Mouse (Mus musculus): Measurements from ENCODE around the gene Olfr644.

The Olfr644 gene

GRCm38 (mm10) chr7:104071769-104072168 lies at the start of gene Olfr644:
Gene Olfr644 (minus strand): TSS chr7:104071869.
- DNase-seq (ENCODE audit: low spot score): no peak

GRCm38 (mm10) chr7:104104757-104104972 lies 33.0 kb upstream of the Olfr644 start, which contains the start of gene Olfr646:
Gene Olfr646 (plus strand): TSS chr7:104104873.
- DNase-seq (ENCODE audit: low spot score): no peak

- DNase-seq (ENCODE audit: low spot score): peak; percentile 5
These were observed 32.5 kb upstream of the Olfr644 start for GRCm38 (mm10) chr7:104103913-104104756.

- DNase-seq (ENCODE audit: low spot score): no peak
These were observed 13.7 kb upstream of the Olfr644 start, which contains the start of gene Olfr645 for GRCm38 (mm10) chr7:104085365-104085764. Gene Olfr645 (minus strand): TSS chr7:104085465.

GRCm38 (mm10) chr7:104061345-104061744 lies 10.3 kb downstream of the Olfr644 start, which contains the start of gene 4930516K23Rik:
Gene 4930516K23Rik (minus strand): TSS chr7:104061445.
- no peak for DNase-seq (ENCODE audit: low spot score)

GRCm38 (mm10) chr7:104059215-104059614 lies 12.5 kb downstream of the Olfr644 start:
- DNase-seq (ENCODE audit: low spot score): no peak

- no peak for DNase-seq (ENCODE audit: low spot score)
These were observed 19.1 kb downstream of the Olfr644 start, which contains the start of gene Olfr642 for GRCm38 (mm10) chr7:104052566-104052965. Gene Olfr642 (minus strand): TSS chr7:104052666.

GRCm38 (mm10) chr7:104050745-104051144 lies 20.9 kb downstream of the Olfr644 start:
- DNase-seq (ENCODE audit: low spot score): no peak

- no peak for DNase-seq (ENCODE audit: low spot score)
These were observed 36.5 kb downstream of the Olfr644 start, which contains the start of gene Olfr641 for GRCm38 (mm10) chr7:104035145-104035544. Gene Olfr641 (plus strand): TSS chr7:104035445.

- no peak for DNase-seq (ENCODE audit: low spot score)
These were observed 44.7 kb downstream of the Olfr644 start for GRCm38 (mm10) chr7:104026978-104027377.

GRCm38 (mm10) chr7:104025473-104025872 lies 46.2 kb downstream of the Olfr644 start, which contains the start of gene Olfr640:
Gene Olfr640 (minus strand): TSS chr7:104025573.
- DNase-seq (ENCODE audit: low spot score): no peak

- DNase-seq (ENCODE audit: low spot score): no peak
These were observed 50.0 kb downstream of the Olfr644 start for GRCm38 (mm10) chr7:104021651-104022050.

- no peak for DNase-seq (ENCODE audit: low spot score)
These were observed 52.7 kb downstream of the Olfr644 start for GRCm38 (mm10) chr7:104018953-104019352.

- DNase-seq (ENCODE audit: low spot score): no peak
These were observed 54.5 kb downstream of the Olfr644 start, which contains the start of gene Olfr639 for GRCm38 (mm10) chr7:104017203-104017602. Gene Olfr639 (minus strand): TSS chr7:104017303.
